Mouse (Mus musculus): ENCODE measurements around the gene Sema3f. TPM values are rescaled to one million over a fixed set of nuclear protein-coding genes. Genes with fewer than 3 reads are reported as not detected.

Gene Sema3f
- polyA plus RNA-seq, 1 experiment from 2014 or later = 44.0 TPM

DNA sequence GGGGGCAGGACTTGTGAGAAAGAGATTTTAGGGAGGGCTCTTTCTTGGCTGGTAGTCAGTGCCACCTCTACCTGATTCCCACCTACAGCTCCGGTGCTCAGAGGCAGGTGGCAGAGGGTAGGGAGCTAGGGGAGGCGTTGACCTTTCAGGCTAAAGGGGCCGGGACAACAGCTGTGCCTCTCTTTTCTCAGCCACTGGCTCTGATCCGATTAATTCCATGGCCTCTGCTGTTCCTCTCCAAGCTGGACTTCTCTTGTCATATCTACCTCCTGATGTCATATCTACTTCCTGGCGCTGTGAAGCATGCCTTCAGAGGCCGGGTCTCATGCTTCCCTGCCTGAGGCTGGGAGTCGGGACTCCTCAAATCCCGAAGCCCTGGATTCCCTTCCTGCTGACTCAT lies 42.3 kb downstream of the Sema3f start:
- peaks cover 30% of the 10 kb centered on the region for H3K27me3 ChIP-seq
- H3K9me3 ChIP-seq = no peaks in the 10 kb centered on the region
- peak overlapping the region; percentile 92 for H3K4me2 ChIP-seq
- H3K4me3 ChIP-seq = no peak overlapping the region
- no peak for ATAC-seq (ENCODE audit: insufficient number of reproducible peaks, insufficient read depth, low FRiP score, low TSS enrichment, low read depth)
- H3K4me1 ChIP-seq = peaks cover 34% of the 10 kb centered on the region
- H3K36me3 ChIP-seq = no peaks in the 10 kb centered on the region
- 31% methylated on average over 8 of the region's 8 CpGs for WGBS
- peak overlapping the region; percentile 71; the same call in 1 of the 2 replicates for H3K9ac ChIP-seq
- H3K27ac ChIP-seq = no peak overlapping the region

GRCm38 (mm10) chr9:107667219-107667618 lies 43.1 kb downstream of the Sema3f start:
- Histone ChIP-seq H3K27ac (no peak overlapping the region), H3K27me3 (peaks cover 30% of the 10 kb centered on the region), H3K9ac (peak overlapping the region; percentile 71), H3K36me3 (no peaks in the 10 kb centered on the region), H3K4me1 (peaks cover 34% of the 10 kb centered on the region), H3K4me3 (peak overlapping the region; percentile 50), H3K4me2 (peak overlapping the region; percentile 92), H3K9me3 (no peaks in the 10 kb centered on the region)
- ATAC-seq (ENCODE audit: insufficient number of reproducible peaks, insufficient read depth, low FRiP score, low TSS enrichment, low read depth) = peak; percentile 84
- under 1% methylated on average over 24 of the region's 24 CpGs for WGBS

DNA sequence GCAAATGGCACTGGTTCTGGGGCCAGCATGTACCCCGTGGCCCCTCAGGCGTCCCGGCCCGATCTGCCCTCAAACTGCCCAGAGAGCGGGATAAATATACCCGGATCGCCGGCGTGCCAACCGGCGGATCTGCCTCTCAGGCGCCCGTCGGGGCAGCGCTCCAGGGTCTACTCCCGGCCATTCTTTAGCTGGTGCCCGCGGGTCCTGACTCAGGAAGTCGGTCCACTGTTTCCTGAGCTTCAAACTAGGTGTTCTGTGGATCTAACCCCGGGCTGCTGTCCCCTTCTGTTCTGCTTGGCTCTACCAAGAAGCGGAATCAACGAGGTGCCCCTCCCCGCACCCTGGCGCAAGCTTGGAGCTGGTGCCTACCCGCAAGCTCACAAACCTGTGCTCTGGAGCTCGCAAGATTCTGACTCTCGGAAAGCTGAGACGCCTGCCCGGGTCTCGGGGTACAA lies 43.5 kb downstream of the Sema3f start:
- H3K27me3 ChIP-seq = peaks cover 30% of the 10 kb centered on the region
- peak overlapping the region; percentile 50 for H3K4me3 ChIP-seq
- H3K36me3 ChIP-seq = no peaks in the 10 kb centered on the region
- H3K9me3 ChIP-seq = no peaks in the 10 kb centered on the region
- under 1% methylated on average over 30 of the region's 30 CpGs for WGBS
- no peak for ATAC-seq (ENCODE audit: insufficient number of reproducible peaks, insufficient read depth, low FRiP score, low TSS enrichment, low read depth)
- H3K4me2 ChIP-seq = peak overlapping the region; percentile 92
- peaks cover 34% of the 10 kb centered on the region for H3K4me1 ChIP-seq
- no peak overlapping the region for H3K27ac ChIP-seq
- H3K9ac ChIP-seq = peak overlapping the region; percentile 71

GRCm38 (mm10) chr9:107665308-107665707 lies 45.0 kb downstream of the Sema3f start:
- Histone ChIP-seq H3K4me3 (no peak overlapping the region), H3K9me3 (no peaks in the 10 kb centered on the region), H3K27ac (no peak overlapping the region), H3K36me3 (no peaks in the 10 kb centered on the region), H3K9ac (no peak overlapping the region), H3K4me1 (peaks cover 40% of the 10 kb centered on the region), H3K4me2 (no peak overlapping the region), H3K27me3 (peaks cover 30% of the 10 kb centered on the region)
- no peak for ATAC-seq (ENCODE audit: insufficient number of reproducible peaks, insufficient read depth, low FRiP score, low TSS enrichment, low read depth)
- 80% methylated on average over 7 of the region's 7 CpGs for WGBS

GRCm38 (mm10) chr9:107663525-107663924 lies 46.8 kb downstream of the Sema3f start:
- Histone ChIP-seq H3K4me3 (no peak overlapping the region), H3K9ac (no peak overlapping the region), H3K4me1 (peaks cover 40% of the 10 kb centered on the region), H3K9me3 (no peaks in the 10 kb centered on the region), H3K4me2 (no peak overlapping the region), H3K27me3 (peaks cover 28% of the 10 kb centered on the region), H3K36me3 (no peaks in the 10 kb centered on the region), H3K27ac (no peak overlapping the region)
- 55% methylated on average over 9 of the region's 9 CpGs for WGBS
- ATAC-seq (ENCODE audit: insufficient number of reproducible peaks, insufficient read depth, low FRiP score, low TSS enrichment, low read depth) = no peak

GRCm38 (mm10) chr9:107662342-107662741 lies 47.9 kb downstream of the Sema3f start:
- Histone ChIP-seq H3K9ac (no peak overlapping the region), H3K4me1 (peaks cover 31% of the 10 kb centered on the region), H3K36me3 (no peaks in the 10 kb centered on the region), H3K9me3 (no peaks in the 10 kb centered on the region), H3K27ac (no peak overlapping the region), H3K4me2 (no peak overlapping the region), H3K27me3 (peaks cover 20% of the 10 kb centered on the region), H3K4me3 (no peak overlapping the region)
- WGBS = 80% methylated on average over 8 of the region's 8 CpGs
- no peak for ATAC-seq (ENCODE audit: insufficient number of reproducible peaks, insufficient read depth, low FRiP score, low TSS enrichment, low read depth)

DNA sequence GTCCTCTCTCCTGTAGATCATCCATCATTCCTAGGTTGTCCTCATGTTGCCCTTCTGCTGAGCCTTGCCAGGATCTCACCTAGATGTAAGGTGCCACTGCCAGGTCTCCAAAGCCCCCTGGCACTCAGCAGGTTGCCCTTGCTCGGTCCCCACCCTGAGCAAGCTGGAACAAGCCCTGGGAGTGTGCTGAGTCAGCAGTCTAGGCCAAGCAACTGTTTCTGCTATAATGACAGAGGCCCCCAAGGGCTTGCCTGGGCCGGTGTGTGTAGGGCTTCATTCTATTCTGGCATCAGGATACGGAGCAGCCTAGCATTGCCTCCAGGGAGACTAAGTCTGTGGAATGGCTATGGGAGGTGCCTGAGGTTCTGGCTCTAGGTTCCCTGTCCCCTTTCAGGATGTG lies 49.5 kb downstream of the Sema3f start:
- Histone ChIP-seq H3K4me2 (no peak overlapping the region), H3K36me3 (no peaks in the 10 kb centered on the region), H3K9ac (no peak overlapping the region), H3K4me1 (peaks cover 16% of the 10 kb centered on the region; the same call in 1 of the 2 replicates), H3K27me3 (peaks cover 11% of the 10 kb centered on the region), H3K9me3 (no peaks in the 10 kb centered on the region), H3K4me3 (no peak overlapping the region), H3K27ac (no peak overlapping the region)
- ATAC-seq (ENCODE audit: insufficient number of reproducible peaks, insufficient read depth, low FRiP score, low TSS enrichment, low read depth) = no peak
- WGBS = 46% methylated on average over 3 of the region's 3 CpGs

DNA sequence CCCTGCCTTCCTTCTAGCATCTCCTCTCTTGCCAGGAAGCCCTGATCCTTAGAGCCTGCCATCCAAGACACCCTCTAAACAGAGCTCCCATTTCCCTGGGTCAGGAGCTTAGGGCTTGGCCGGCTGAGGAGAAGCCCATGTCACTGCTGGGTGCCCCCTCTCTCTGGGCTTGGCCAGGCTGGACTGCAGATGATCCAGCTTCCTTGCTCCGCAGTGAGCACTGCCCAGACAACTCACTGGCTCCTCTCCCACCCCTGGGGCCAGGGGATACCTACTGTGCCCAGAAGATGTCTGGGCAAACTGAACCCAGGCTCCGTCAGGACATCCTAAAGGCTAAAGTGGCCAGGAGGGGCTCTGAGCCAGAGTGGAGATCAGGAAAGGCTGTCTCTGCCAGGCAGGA lies 50.3 kb downstream of the Sema3f start:
- no peak for ATAC-seq (ENCODE audit: insufficient number of reproducible peaks, insufficient read depth, low FRiP score, low TSS enrichment, low read depth)
- Histone ChIP-seq H3K27ac (0 out of 2 replicates have a peak overlapping the region, but pooled peaks have one; percentile 11), H3K36me3 (no peaks in the 10 kb centered on the region)

GRCm38 (mm10) chr9:107659551-107659950 lies 50.7 kb downstream of the Sema3f start:
- 76% methylated on average over 10 of the region's 10 CpGs for WGBS
- no peak overlapping the region for H3K9ac ChIP-seq
- ATAC-seq (ENCODE audit: insufficient number of reproducible peaks, insufficient read depth, low FRiP score, low TSS enrichment, low read depth) = no peak

More for the DNA sequence above, 50.3 kb downstream of the Sema3f start:
- Histone ChIP-seq H3K4me1 (peaks cover 14% of the 10 kb centered on the region; the same call in 1 of the 2 replicates), H3K4me2 (no peak overlapping the region), H3K9me3 (no peaks in the 10 kb centered on the region), H3K27me3 (peaks cover 2% of the 10 kb centered on the region; the same call in 1 of the 2 replicates), H3K9ac (no peak overlapping the region), H3K4me3 (no peak overlapping the region)
- 77% methylated on average over 3 of the region's 3 CpGs for WGBS

DNA sequence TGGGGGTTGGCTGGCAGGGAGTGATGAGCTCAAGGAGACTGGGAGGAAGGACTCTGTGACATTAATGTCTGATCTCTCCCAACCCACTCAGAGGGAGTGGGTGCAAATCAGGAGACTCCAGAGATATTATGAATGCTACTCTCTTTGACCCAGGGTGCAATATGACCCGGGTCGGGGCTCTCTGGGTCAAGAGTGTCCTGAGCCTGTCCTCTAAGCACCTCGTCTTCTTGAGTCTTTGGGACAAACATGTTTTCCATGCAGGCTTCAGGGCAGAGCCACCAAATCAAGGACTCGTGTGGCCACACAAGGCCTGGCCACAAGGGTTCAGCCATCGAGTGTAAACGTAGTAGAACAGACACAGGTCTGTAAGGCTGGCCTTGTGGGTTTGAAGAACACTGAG lies 52.2 kb downstream of the Sema3f start:
- Histone ChIP-seq H3K27me3 (no peaks in the 10 kb centered on the region), H3K9me3 (no peaks in the 10 kb centered on the region), H3K4me3 (no peak overlapping the region), H3K9ac (no peak overlapping the region), H3K27ac (no peak overlapping the region), H3K36me3 (no peaks in the 10 kb centered on the region), H3K4me1 (0 out of 2 replicates have a peak, but pooled peaks cover 6% of the 10 kb centered on the region), H3K4me2 (no peak overlapping the region)
- 82% methylated on average over 6 of the region's 6 CpGs for WGBS
- ATAC-seq (ENCODE audit: insufficient number of reproducible peaks, insufficient read depth, low FRiP score, low TSS enrichment, low read depth) = no peak

More at GRCm38 (mm10) chr9:107659551-107659950, 50.7 kb downstream of the Sema3f start:
- H3K27me3 ChIP-seq = no peaks in the 10 kb centered on the region
- H3K4me1 ChIP-seq = peaks cover 14% of the 10 kb centered on the region; the same call in 1 of the 2 replicates
- H3K36me3 ChIP-seq = no peaks in the 10 kb centered on the region
- no peak overlapping the region for H3K4me3 ChIP-seq
- H3K27ac ChIP-seq = peak overlapping the region; percentile 11; the same call in 1 of the 2 replicates
- no peak overlapping the region for H3K4me2 ChIP-seq
- no peaks in the 10 kb centered on the region for H3K9me3 ChIP-seq

DNA sequence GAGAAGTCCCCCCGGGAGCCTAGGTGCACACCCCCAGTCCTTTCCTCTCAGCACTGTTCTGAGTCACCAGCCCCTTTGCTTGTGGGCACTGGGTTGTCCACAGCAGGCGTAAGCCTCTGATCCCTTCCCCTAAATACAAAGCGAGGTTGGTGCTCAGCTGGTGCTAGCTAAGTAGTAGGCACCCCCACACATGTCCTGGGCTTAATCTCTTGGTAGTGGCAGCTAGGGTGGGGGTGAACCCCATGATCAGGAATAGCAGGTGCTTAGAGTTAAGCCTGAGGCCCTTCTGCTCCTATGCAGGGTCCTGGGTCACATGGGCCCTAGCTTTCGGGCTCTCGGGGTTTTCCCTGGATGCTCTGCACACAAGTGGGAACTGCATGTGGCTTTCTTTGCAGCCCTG lies 53.1 kb downstream of the Sema3f start:
- Histone ChIP-seq H3K9ac (no peak overlapping the region), H3K4me3 (no peak overlapping the region), H3K4me2 (no peak overlapping the region), H3K36me3 (no peaks in the 10 kb centered on the region), H3K27ac (no peak overlapping the region), H3K4me1 (0 out of 2 replicates have a peak, but pooled peaks cover 6% of the 10 kb centered on the region), H3K27me3 (no peaks in the 10 kb centered on the region), H3K9me3 (no peaks in the 10 kb centered on the region)
- ATAC-seq (ENCODE audit: insufficient number of reproducible peaks, insufficient read depth, low FRiP score, low TSS enrichment, low read depth) = no peak
- 89% methylated on average over 5 of the region's 5 CpGs for WGBS

DNA sequence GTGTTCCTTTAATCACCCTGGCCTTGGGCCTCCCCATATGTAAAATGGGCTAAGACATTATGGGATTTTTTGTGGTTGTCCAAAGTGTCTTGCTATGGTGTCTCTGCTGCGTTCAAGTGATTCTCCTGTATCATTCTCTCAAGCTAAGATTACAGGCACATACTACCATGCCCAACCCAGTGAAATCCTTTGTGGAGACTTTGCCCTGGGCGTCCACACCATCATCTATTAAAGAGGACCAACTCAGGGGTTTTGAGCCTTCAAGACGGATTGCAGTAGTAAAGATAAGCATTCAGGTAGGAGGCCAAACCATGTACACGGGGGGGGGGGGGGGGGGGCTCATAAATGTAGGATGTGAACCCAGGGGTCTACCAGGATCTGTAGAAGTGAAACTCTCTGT lies 55.7 kb downstream of the Sema3f start:
- Histone ChIP-seq H3K27me3 (no peaks in the 10 kb centered on the region), H3K36me3 (no peaks in the 10 kb centered on the region), H3K9ac (no peak overlapping the region), H3K4me1 (peaks cover 18% of the 10 kb centered on the region), H3K4me2 (no peak overlapping the region), H3K4me3 (no peak overlapping the region), H3K27ac (no peak overlapping the region), H3K9me3 (no peaks in the 10 kb centered on the region)
- ATAC-seq (ENCODE audit: insufficient number of reproducible peaks, insufficient read depth, low FRiP score, low TSS enrichment, low read depth) = no peak
- 80% methylated on average over 4 of the region's 4 CpGs for WGBS

All from embryonic facial prominence, embryonic 13.5 days (tissue).